Mouse (Mus musculus): ENCODE measurements around the gene Pmepa1. TPM values are rescaled to one million over a fixed set of nuclear protein-coding genes. Genes with fewer than 3 reads are reported as not detected.

The Pmepa1 gene
- total RNA-seq, 1 experiment from 2014 or later, result not detected

DNA sequence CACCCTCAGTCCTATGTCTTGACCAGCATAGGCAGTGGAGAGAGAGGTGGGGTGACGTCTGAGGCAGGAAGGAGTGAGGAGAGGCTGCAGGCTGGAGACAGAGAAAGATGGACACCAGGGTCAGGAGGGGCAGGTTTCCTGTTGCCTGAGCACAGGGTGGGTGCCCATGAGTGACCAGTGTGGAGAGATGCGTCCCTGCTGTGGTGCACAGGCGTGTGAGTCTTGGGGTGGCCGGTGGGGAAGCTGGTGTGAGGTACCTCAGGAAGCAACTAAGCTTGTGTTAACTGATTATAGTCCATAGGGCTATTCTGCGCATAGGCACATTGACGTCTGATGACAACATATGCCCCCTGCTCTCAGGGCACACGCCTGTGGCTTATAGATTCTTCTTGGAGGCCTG lies 97.3 kb downstream of the Pmepa1 start:
- ATAC-seq (ENCODE audit: extremely low read depth, insufficient number of reproducible peaks, low FRiP score, poor library complexity, severe bottlenecking), result no peak

DNA sequence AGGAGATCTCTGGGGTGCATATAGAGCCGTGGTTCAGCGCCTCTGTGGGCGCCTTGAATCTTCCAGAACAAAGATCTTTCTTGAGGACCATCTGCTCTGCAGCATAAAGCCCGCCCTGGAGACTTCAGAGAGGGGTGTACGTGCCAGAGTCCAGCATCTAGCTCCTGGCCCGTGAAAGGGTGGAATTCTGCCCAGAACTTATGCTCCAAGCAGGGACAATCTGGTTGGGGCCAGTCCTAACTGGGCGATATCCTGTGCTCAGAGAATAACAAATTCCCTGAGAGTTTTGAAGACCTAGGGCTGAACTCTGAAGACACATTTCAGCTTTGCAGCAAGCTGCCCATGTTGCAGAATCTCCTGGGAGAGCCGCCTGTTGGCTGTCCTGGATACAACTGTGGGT lies 98.4 kb downstream of the Pmepa1 start:
- no peak for ATAC-seq (ENCODE audit: extremely low read depth, insufficient number of reproducible peaks, low FRiP score, poor library complexity, severe bottlenecking)

DNA sequence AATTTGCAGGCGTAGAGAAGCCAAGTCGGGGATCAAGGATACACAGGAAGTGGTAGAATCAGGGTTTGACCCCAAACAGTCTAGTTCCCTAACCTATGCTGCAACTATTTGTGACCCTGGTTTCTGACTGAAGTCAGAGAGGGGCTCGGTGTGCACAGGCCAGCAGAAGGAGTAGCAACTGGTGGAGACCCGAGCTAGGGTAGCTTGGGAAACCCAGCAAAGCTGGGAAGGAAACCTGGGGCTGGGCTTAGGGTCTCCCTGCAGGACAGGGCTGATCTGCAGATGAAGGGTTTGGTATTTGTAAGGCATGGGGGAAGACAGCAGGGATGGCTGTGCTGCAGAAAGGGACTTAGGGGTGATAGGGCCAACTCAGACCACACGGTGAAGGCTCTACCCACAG lies 98.9 kb downstream of the Pmepa1 start:
- no peak for ATAC-seq (ENCODE audit: extremely low read depth, insufficient number of reproducible peaks, low FRiP score, poor library complexity, severe bottlenecking)

DNA sequence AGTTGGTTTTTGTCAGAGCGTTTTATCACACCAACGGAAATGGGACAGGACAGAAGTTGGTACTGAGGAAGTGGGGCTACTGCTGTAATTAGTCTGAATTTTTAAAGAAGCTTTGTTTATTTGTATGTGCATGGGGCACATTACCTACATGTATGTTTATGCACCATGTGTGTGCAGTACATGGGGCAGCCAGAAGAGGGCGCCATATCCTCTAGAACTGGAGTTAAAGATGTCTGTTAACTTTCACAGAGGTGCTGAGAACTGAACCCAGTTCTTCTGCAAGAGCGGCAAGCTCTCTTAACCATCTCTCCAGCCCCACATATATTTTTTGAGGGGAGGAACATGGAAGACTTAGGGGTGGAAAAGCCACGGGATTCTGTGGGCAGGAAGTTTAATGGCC lies 100.6 kb downstream of the Pmepa1 start:
- no peak for ATAC-seq (ENCODE audit: extremely low read depth, insufficient number of reproducible peaks, low FRiP score, poor library complexity, severe bottlenecking)

DNA sequence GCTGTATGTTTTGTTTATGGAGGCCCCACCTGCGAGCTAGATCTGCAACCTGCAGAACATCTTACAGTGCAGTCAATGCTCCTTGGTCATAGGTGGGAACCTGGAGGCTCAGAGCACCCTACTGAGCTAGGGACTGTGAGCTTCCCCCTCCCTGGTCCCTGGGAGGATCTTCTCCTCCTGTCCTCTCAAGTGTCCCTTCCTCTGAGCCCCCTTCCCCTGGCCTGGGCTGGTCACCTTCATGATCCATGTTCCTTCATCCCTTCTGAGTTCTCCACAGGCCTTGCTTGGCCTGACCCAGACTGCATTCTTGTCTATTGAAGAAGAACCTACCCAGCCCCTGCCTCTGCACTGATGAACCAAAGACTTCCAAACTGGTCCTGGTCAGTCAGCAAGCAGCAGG lies 101.8 kb downstream of the Pmepa1 start:
- no peak for ATAC-seq (ENCODE audit: extremely low read depth, insufficient number of reproducible peaks, low FRiP score, poor library complexity, severe bottlenecking)

Other genes starting within 250 kb of the Pmepa1 start
- gene Ctcfl, start 157.0 kb downstream of the Pmepa1 start, total RNA-seq (2017), result not detected in 2 replicates
- not detected in 2 replicates for gene Pck1, start 123.5 kb downstream of the Pmepa1 start, total RNA-seq (2017)
- 34.0 and 35.7 TPM in 2 replicates for gene Zbp1, start 57.6 kb downstream of the Pmepa1 start, total RNA-seq (2017)
- gene 1700021F07Rik, start 246.1 kb upstream of the Pmepa1 start, total RNA-seq (2017), result not detected in 2 replicates